Mouse (Mus musculus) cerebellum, postnatal 4 days (tissue): ENCODE results near the gene Acvr2a.

Experiments used
- DNase-seq, 2 experiments: peaks; one replicate each; pipeline ENCODE4 v3.0.0; 2022; ENCODE audit warnings: low spot score in 2 of 2, mixed read lengths in 1 of 2

Gene Acvr2a

GRCm38 (mm10) chr2:48868199-48868913 lies 54.4 kb downstream of the Acvr2a start:
- DNase-seq = no peak

DNA sequence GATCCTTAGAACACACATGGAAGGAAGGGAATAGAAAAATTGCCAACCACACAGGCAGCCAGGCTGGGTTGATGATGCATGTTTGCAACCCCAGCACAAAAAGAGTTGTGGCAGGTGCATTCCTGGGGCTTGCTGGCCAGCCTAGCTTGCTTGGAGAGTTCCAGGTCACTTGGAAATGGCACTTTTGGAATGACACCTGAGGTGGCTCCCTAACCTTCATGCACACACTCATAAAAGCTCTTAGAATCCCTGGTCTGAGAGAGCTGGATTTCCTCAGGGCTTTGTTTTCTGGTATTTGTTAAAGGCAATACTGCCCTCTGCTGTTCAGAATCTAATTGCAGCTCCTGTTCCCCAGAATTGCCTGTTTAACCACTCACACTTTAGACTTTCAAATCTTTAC lies 72.0 kb downstream of the Acvr2a start:
- DNase-seq = peak in 1 of 2 experiments; percentile 61

DNA sequence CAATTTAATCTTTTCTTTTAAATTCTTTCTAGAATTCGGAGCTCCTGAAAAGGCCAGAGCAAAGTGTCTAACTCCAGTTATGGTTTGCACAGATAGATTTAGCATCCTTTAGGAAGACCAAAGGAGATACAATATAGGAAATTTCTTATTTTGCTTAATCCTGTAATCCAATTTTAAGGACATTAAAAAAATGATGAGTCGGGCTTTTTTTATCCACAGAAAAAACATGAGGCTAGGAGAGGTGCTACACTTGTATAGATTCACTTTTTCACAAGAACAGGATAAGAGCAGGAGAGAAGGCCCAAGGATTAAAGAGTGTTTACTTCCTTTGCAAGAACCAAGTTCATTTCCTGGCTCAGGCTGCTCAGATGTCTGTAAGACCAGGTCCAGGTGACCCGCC lies 81.3 kb downstream of the Acvr2a start:
- DNase-seq = no peak

GRCm38 (mm10) chr2:48908866-48909265 lies 95.0 kb downstream of the Acvr2a start:
- DNase-seq = no peak

DNA sequence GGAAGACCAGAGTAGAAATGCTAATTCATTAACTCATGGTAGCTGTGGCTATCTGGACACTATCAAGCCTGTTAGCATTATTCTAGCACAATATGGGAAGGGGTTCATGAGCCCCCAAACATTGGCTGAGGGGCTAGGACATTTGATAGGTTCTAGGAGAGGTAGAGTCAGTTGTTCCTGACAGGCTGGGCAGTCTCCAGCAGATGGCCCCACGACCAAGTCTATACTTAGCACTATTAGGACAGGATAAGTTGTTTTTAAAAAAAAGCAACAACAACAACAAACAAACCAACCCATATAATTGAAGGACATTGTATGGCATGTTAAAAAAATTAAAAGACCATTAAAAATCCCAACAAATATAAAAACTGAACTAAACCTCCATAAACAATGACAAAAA lies 100.3 kb downstream of the Acvr2a start:
- no peak for DNase-seq

- no peak for DNase-seq
Observed at GRCm38 (mm10) chr2:48915832-48916231, 101.9 kb downstream of the Acvr2a start.

DNA sequence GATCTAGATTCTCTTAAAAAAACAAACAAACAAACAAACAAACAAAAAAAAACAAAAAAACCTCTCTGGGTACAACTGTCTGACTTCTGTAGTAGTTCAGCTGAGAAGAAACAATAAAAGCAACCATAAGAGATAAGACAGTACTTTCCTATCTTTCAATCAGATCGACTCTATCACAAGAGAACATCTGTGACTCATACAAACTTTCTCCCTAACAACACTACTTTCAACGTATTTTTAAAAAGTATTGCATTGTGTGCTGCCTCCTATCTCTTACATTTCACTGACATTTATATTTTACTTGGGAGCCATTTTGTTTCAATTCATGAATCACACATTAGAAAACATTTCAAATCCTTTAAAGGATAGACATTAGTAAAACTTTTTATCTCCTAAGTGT lies 121.1 kb downstream of the Acvr2a start:
- no peak for DNase-seq

DNA sequence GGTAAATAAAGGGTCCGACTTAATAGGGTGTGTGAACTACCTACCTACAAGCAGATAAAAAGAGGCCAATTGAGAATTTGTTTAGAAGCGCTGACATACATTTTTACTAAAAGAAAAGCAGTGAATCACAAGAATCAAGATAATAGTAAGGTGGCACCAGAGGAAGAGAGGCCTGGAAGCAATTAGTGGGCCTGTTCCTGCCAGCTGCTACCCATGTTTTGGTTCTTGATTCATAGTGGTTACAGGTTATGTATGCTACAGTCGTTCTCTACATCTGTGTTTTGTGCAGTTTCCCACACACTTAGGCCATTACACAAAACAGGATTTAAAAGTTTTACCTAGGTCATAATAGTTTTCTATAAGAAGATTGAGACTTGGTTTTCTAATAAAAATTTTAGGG lies 133.9 kb downstream of the Acvr2a start:
- no peak for DNase-seq

DNA sequence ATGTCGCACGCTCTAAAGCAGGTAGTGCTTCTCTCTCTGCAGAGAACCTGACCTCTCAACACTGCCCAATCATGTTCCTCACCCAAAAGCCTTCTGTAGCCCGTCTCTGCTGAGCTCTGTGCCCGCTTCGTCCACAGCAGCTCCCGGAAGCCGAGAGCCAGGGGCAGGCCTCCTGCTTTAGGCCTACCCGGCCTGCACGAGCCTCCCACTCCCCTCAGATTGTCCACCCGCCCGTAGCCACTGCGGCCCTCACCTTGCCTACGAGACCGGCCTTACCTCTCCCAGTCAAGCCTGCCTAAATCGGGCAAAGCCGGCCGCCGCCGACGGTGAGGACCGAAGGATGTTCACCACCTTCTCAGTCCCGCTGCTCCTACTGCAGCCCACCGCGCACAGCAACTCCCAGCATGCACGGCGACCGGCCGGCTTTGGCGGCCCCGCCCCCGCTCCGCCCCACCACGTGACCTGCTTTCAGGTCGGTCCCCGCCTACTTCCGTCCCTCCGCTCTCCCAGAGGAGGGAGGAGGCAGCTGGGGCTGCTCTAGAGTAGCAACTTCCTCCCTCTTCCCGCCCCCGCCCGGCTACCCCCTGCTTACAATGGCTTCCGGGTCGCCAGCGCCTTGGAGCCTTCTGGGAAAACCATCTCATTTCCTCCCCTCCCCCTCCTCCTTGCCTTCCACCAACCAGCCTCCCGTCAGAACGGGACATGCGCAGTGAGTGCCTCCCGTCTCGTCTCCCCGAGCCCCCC lies 135.1 kb downstream of the Acvr2a start, which contains the start of gene Mbd5:
Mbd5 (plus strand) TSS at position 668 of the 744 bp plus-strand sequence.
- peak; percentile 96 to 99 for DNase-seq

- DNase-seq = peak in 1 of 2 experiments; percentile 25
Observed at GRCm38 (mm10) chr2:48949743-48950251, 135.9 kb downstream of the Acvr2a start.

- DNase-seq = no peak
Observed at GRCm38 (mm10) chr2:48950252-48950315, 136.2 kb downstream of the Acvr2a start, which contains the start of gene Orc4. Orc4 (minus strand) TSS chr2:48950277.

DNA sequence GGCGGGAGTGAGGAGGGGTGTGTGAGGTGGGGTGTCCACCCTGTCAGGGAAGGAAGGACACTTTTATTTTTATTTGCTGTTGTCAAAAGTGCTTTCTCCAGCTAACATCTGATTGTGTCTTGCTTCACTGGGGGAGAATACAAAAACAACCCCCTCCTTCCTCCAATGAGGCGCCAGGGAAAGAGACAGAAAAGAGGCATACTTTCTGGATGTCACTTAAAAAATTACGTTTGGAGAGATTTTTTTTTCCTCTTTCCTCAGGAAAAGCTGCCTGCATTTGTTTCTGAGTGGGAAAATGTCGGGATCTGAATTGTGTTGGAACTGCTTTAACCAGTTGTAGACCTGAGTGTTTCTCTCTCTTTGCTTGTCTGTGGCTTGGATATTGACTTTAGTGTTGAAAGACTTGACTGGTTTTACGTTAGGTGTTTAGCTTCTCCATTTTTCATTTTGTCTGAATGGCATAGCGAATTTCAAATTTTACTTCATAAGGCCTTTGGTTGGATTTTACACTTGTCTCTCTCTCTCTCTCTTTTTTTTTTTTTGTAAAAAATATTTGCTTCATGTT lies 136.5 kb downstream of the Acvr2a start:
- DNase-seq = peak in 1 of 2 experiments; percentile 3
